Mouse (Mus musculus) megakaryocyte, embryonic 14.5 days (primary cell): ENCODE results near the gene Kpna7.

Experiments used
- FLI1 ChIP-seq: IDR thresholded peaks from 2 replicates; pipeline ENCODE4 v1.6.1; 2012; ENCODE audit warnings: low read length, inconsistent platforms, mixed read lengths
- GATA1 ChIP-seq: IDR thresholded peaks from 3 replicates; pipeline ENCODE4 v1.6.1; 2012; ENCODE audit warnings: mixed read lengths, low read length, inconsistent platforms, borderline replicate concordance

DNA sequence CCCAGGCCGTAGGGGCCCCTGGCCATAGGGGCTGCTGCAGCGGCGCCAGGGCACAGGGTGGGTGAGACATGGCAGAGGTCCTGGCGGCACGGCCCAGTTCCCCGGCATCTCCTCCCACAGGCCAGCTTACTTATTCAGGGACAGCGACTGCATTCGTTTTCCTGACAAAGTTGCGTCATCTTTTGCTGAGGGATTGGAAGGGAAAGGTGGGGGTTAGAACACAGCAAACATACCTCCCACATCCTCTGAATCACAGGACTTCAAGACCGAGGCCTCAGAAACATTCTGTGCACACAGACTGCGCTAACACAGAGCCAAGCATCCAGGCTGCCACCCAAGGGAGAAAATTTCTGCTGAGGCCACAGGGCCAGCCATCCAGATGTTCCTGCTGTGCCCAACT, 46.4 kb upstream of the Kpna7 start:
- TF ChIP-seq GATA1 (no peak), FLI1 (no peak)
